Mouse (Mus musculus) bone marrow, adult 2 months (tissue): ENCODE results near the gene 2810408A11Rik.

ENCODE experiments used
- CTCF ChIP-seq: fragments of 200-500 bp; IDR thresholded peaks from 2 replicates; pipeline ENCODE4 v1.5.1; 2011; ENCODE audit warnings: low read length, control low read depth; ENCODE audit not compliant: control insufficient read depth, insufficient read depth
- POLR2A ChIP-seq: fragments of 200-500 bp; IDR thresholded peaks from 2 replicates; pipeline ENCODE4 v1.6.1; 2011; ENCODE audit warnings: low read depth, mild to moderate bottlenecking, control low read depth, low read length, borderline replicate concordance; ENCODE audit not compliant: control insufficient read depth

- TF ChIP-seq POLR2A: peak; percentile 73; the same call in 1 of the 2 replicates
- peak; percentile 44 for TF ChIP-seq CTCF
Observed at GRCm38 (mm10) chr11:69880853-69881603, 19.8 kb downstream of the 2810408A11Rik start, which contains the start of gene Kctd11.
